Mouse (Mus musculus) heart, postnatal 0 days (tissue): Measurements from ENCODE around the gene Tcerg1l.

Experiments
- CTCF ChIP-seq: IDR thresholded peaks from 2 replicates; pipeline ENCODE4 v1.5.1; 2016; ENCODE audit warnings: antibody characterized with exemption, control low read depth, low read depth
- EP300 ChIP-seq: IDR thresholded peaks from 2 replicates; pipeline ENCODE4 v1.6.1; 2016; ENCODE audit warnings: antibody characterized with exemption, low read depth

DNA sequence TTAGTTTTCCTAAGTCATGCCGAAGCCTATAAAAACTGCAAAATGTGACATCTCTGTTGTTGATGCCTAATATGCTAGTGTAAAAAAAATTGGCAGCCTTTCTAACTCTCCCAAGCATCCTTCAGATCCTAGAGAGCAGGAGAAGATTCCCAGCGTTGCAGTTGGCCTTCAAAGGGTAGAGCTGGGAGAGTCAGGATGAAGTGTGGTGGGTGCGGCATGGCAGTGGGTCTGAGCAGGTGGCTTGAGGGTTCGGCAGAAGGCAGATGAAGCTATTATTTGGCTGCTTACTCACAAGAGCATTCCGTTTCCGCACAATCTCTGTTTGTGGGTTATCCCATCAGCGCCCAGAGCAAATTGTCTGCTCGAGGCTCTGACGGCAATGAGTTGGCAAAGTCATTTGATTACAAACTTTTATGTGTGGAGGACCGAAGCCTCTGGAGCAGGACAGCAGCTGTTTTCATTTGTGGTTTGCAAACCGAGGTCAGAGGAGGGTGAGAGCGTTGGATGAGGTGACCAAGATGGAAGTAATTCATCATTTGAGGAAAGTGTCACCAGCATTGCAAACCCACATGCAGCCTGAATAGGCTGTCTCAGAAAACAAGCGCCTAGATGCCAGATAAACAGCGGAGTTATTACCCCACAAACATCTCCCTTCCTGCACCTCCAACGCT lies 195.2 kb downstream of the Tcerg1l start:
- TF ChIP-seq CTCF (no peak), EP300 (no peak)
